Mouse (Mus musculus) CH12.LX (cell line): Measurements from ENCODE around the gene Rnf26. TPM values are rescaled to one million over a fixed set of nuclear protein-coding genes. Genes with fewer than 3 reads are reported as not detected.

Source experiments
- DNase-seq: peaks from one replicate; pipeline ENCODE4 v3.0.0-alpha.2; 2013; ENCODE audit errors: extremely low read depth
- H3K27ac ChIP-seq: 2 replicates; pipeline ENCODE4 v1.5.1; 2012; ENCODE audit warnings: low read depth, mild to moderate bottlenecking, control low read depth, moderate library complexity; ENCODE audit not compliant: insufficient read depth
- H3K27me3 ChIP-seq: replicated peaks from 2 replicates; pipeline ENCODE3; 2012; ENCODE audit warnings: inconsistent platforms
- H3K36me3 ChIP-seq, 2 experiments: replicated peaks in 1 of 2; 2 replicates each; pipeline versions ENCODE3 to v1.6.1; 2012; ENCODE audit warnings: inconsistent platforms in 1 of 2, low read length in 1 of 2, mild to moderate bottlenecking in 1 of 2, mixed read lengths in 1 of 2, moderate library complexity in 1 of 2; ENCODE audit not compliant: control insufficient read depth in 1 of 2, insufficient read depth in 1 of 2
- H3K4me1 ChIP-seq, 2 experiments: 2 replicates each; pipeline ENCODE4 v1.6.1; 2012; ENCODE audit warnings: inconsistent platforms in 1 of 2, moderate library complexity in 1 of 2; ENCODE audit not compliant: insufficient read depth in 2 of 2, control insufficient read depth in 1 of 2
- H3K4me2 ChIP-seq: 2 replicates; pipeline ENCODE4 v1.6.1; 2012; ENCODE audit warnings: low read depth, mild to moderate bottlenecking, control low read depth; ENCODE audit not compliant: poor library complexity, insufficient read depth, severe bottlenecking
- H3K4me3 ChIP-seq, 3 experiments: fragments of 150-350 bp in 1 of 3; sonication (generic) in 1 of 3; replicated peaks in 1 of 3; 2 replicates each; pipeline versions ENCODE3 to v1.5.1; 2011 to 2012; ENCODE audit warnings: low read depth in 2 of 3, low read length in 2 of 3, mild to moderate bottlenecking in 2 of 3, moderate library complexity in 2 of 3, control low read depth in 1 of 3, improper control_type of control experiment in 1 of 3, inconsistent platforms in 1 of 3, mixed read lengths in 1 of 3; ENCODE audit not compliant: poor library complexity in 1 of 3
- H3K79me2 ChIP-seq: replicated peaks from 2 replicates; pipeline ENCODE4 v1.6.1; 2012; ENCODE audit warnings: mild to moderate bottlenecking, moderate library complexity; ENCODE audit not compliant: control insufficient read depth, poor library complexity, insufficient read depth, severe bottlenecking; ENCODE audit errors: extremely low read depth
- H3K9ac ChIP-seq: 2 replicates; pipeline ENCODE4 v1.6.1; 2012; ENCODE audit warnings: low read depth, mild to moderate bottlenecking, control low read depth, moderate library complexity; ENCODE audit not compliant: insufficient read depth
- H3K9me3 ChIP-seq: replicated peaks from 2 replicates; pipeline ENCODE3; 2012; ENCODE audit warnings: low read length, inconsistent platforms, mixed read lengths
- BHLHE40 ChIP-seq: IDR thresholded peaks from 2 replicates; pipeline ENCODE4 v1.6.1; 2011; ENCODE audit warnings: mild to moderate bottlenecking, low read depth, low read length, improper control_type of control experiment
- CHD1 ChIP-seq: IDR thresholded peaks from 2 replicates; pipeline ENCODE4 v1.6.1; 2012; ENCODE audit warnings: low read depth, low read length, improper control_type of control experiment, inconsistent platforms
- CHD2 ChIP-seq: IDR thresholded peaks from 2 replicates; pipeline ENCODE4 v1.6.1; 2011; ENCODE audit warnings: low read length, improper control_type of control experiment
- CTCF ChIP-seq, 2 experiments: IDR thresholded peaks in 1 of 2; conservative IDR thresholded peaks in 1 of 2; 2 replicates each; pipeline ENCODE4 v1.5.1; 2011 to 2012; ENCODE audit warnings: low read depth in 2 of 2, low read length in 2 of 2, improper control_type of control experiment in 1 of 2, inconsistent platforms in 1 of 2, mild to moderate bottlenecking in 1 of 2, moderate library complexity in 1 of 2
- E2F4 ChIP-seq: IDR thresholded peaks from 2 replicates; pipeline ENCODE4 v1.6.1; 2011; ENCODE audit warnings: low read depth, low read length, improper control_type of control experiment; ENCODE audit not compliant: insufficient replicate concordance
- ELF1 ChIP-seq: IDR thresholded peaks from 2 replicates; pipeline ENCODE4 v1.6.1; 2014; ENCODE audit warnings: low read depth, mild to moderate bottlenecking, inconsistent platforms, low read length, improper control_type of control experiment
- EP300 ChIP-seq: IDR thresholded peaks from 2 replicates; pipeline ENCODE4 v1.6.1; 2011; ENCODE audit warnings: low read length, improper control_type of control experiment
- IRF4 ChIP-seq: IDR thresholded peaks from 2 replicates; pipeline ENCODE4 v1.6.1; 2014; ENCODE audit warnings: low read depth, mild to moderate bottlenecking, inconsistent platforms, low read length, improper control_type of control experiment
- JUN ChIP-seq: IDR thresholded peaks from 2 replicates; pipeline ENCODE4 v1.6.1; 2011; ENCODE audit warnings: low read depth, mild to moderate bottlenecking, low read length, improper control_type of control experiment, moderate library complexity; ENCODE audit not compliant: insufficient read depth
- JUND ChIP-seq: conservative IDR thresholded peaks from 2 replicates; pipeline ENCODE4 v1.6.1; 2011; ENCODE audit warnings: low read depth, low read length, improper control_type of control experiment
- MAFK ChIP-seq: IDR thresholded peaks from 2 replicates; pipeline ENCODE4 v1.6.1; 2011; ENCODE audit warnings: low read length, improper control_type of control experiment; ENCODE audit not compliant: insufficient replicate concordance
- MAX ChIP-seq: IDR thresholded peaks from 2 replicates; pipeline ENCODE4 v1.6.1; 2011; ENCODE audit warnings: low read length, improper control_type of control experiment
- MEF2A ChIP-seq: IDR thresholded peaks from 2 replicates; pipeline ENCODE4 v1.6.1; 2014; ENCODE audit warnings: low read depth, mild to moderate bottlenecking, inconsistent platforms, low read length, improper control_type of control experiment, borderline replicate concordance
- MXI1 ChIP-seq: IDR thresholded peaks from 2 replicates; pipeline ENCODE4 v1.6.1; 2011; ENCODE audit warnings: mild to moderate bottlenecking, low read depth, low read length, improper control_type of control experiment
- MYC ChIP-seq: IDR thresholded peaks from 2 replicates; pipeline ENCODE4 v1.6.1; 2011; ENCODE audit warnings: low read depth, mild to moderate bottlenecking, improper control_type of control experiment, low read length
- NELFE ChIP-seq: IDR thresholded peaks from 2 replicates; pipeline ENCODE4 v1.6.1; 2011; ENCODE audit warnings: low read depth, low read length, improper control_type of control experiment
- NRF1 ChIP-seq: IDR thresholded peaks from 2 replicates; pipeline ENCODE4 v1.6.1; 2014; ENCODE audit warnings: low read depth, mild to moderate bottlenecking, inconsistent platforms, low read length, improper control_type of control experiment, moderate library complexity
- POLR2A ChIP-seq: IDR thresholded peaks from 2 replicates; pipeline ENCODE4 v1.6.1; 2011; ENCODE audit warnings: low read depth, mild to moderate bottlenecking, improper control_type of control experiment, low read length
- POLR2AphosphoS2 ChIP-seq: IDR thresholded peaks from 2 replicates; pipeline ENCODE4 v1.6.1; 2011; ENCODE audit warnings: low read depth, low read length, improper control_type of control experiment
- RCOR1 ChIP-seq: conservative IDR thresholded peaks from 2 replicates; pipeline ENCODE4 v1.6.1; 2012; ENCODE audit warnings: low read depth, mild to moderate bottlenecking, inconsistent platforms, low read length, improper control_type of control experiment
- SMC3 ChIP-seq: IDR thresholded peaks from 2 replicates; pipeline ENCODE4 v1.6.1; 2011; ENCODE audit warnings: low read depth, low read length, improper control_type of control experiment
- TBP ChIP-seq: conservative IDR thresholded peaks from 2 replicates; pipeline ENCODE4 v1.6.1; 2011; ENCODE audit warnings: low read depth, low read length, improper control_type of control experiment
- TCF12 ChIP-seq: IDR thresholded peaks from 2 replicates; pipeline ENCODE4 v1.6.1; 2014; ENCODE audit warnings: low read depth, mild to moderate bottlenecking, inconsistent platforms, low read length, improper control_type of control experiment
- UBTF ChIP-seq: IDR thresholded peaks from 2 replicates; pipeline ENCODE4 v1.6.1; 2012; ENCODE audit warnings: low read depth, mild to moderate bottlenecking, inconsistent platforms, low read length, improper control_type of control experiment, moderate library complexity
- USF1 ChIP-seq: IDR thresholded peaks from 2 replicates; pipeline ENCODE4 v1.6.1; 2014; ENCODE audit warnings: low read depth, mild to moderate bottlenecking, inconsistent platforms, low read length, improper control_type of control experiment
- ZKSCAN1 ChIP-seq: IDR thresholded peaks from 2 replicates; pipeline ENCODE4 v1.6.1; 2012; ENCODE audit warnings: low read depth, inconsistent platforms, low read length, improper control_type of control experiment, borderline replicate concordance
- dilution Hi-C: fragments of 300-500 bp; cut with MboI; formaldehyde crosslinking; loops from 2 replicates; pipeline ENCODE4 v1.14.3; 2020; ENCODE audit warnings: low sequenced_read_pairs; ENCODE audit not compliant: extremely low pct_unique_long_range_greater_than_20kb, extremely low pct_ligation_motif_present
- in situ Hi-C: fragments of 300-500 bp; cut with MboI; formaldehyde crosslinking; loops from 3 replicates; pipeline ENCODE4 v1.14.3; 2019; ENCODE audit warnings: low sequenced_read_pairs, low pct_ligation_motif_present, low pct_unique_long_range_greater_than_20kb, mixed read lengths
- polyA plus RNA-seq: library from polyadenylated mRNA; unstranded; fragments of >175 nt; gene quantifications from 2 replicates; pipeline ENCODE4 v1.2.1, GENCODE M21; 2012; ENCODE audit warnings: low read depth; ENCODE audit not compliant: insufficient read length
- total RNA-seq, 2 experiments: library from RNA; depleted of rRNA; stranded (reverse); fragments of 300-350 nt in 1 of 2; fragments of >200 nt in 1 of 2; gene quantifications; 2 replicates each; pipeline ENCODE4 v1.2.3; 2012 to 2014

Rnf26 gene
- total and polyA plus RNA-seq, 3 experiments: 11.7 to 40.0 (median 15.3) TPM

DNA sequence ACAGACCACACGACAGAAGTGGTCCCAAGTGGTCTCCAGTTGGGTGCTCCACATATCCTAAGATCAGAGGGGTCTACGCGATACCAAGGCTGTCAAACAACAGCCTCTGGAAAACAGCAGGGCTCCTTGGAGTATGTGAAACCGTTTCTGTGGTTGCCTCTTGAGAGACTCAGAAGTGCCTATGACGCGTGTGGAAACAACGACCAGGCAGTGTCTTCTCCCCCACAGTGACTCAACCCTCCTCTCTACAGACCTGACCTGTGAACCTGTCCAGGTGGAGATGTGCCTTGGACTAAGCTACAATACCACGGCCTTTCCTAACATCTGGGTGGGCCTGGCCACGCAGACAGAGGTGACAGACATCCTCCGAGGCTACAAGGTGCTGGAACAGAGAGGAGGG is 7.5 kb downstream of the Rnf26 start:
- H3K79me2 ChIP-seq: peaks cover 36% of the 10 kb centered on the region
- no peak for TF ChIP-seq JUN
- TF ChIP-seq EP300: no peak
- no peak for TF ChIP-seq MEF2A
- no peak for TF ChIP-seq MXI1
- no peak for TF ChIP-seq RCOR1
- TF ChIP-seq BHLHE40: no peak
- TF ChIP-seq CHD2: no peak
- no peak for TF ChIP-seq MYC
- no peak for TF ChIP-seq ELF1
- TF ChIP-seq TBP: no peak
- TF ChIP-seq ZKSCAN1: no peak
- no peak for TF ChIP-seq CHD1
- TF ChIP-seq IRF4: no peak
- no peak for TF ChIP-seq CTCF (conservative IDR thresholded peaks at IDR 0.05 in 1 of 2, IDR thresholded peaks at IDR 0.05 in 1 of 2; ENCODE audit: low read depth in 2 of 2, low read length in 2 of 2)
- TF ChIP-seq TCF12: no peak
- no peak for TF ChIP-seq USF1
- TF ChIP-seq MAFK: no peak
- no peak for TF ChIP-seq NELFE
- TF ChIP-seq UBTF: no peak
- TF ChIP-seq E2F4: no peak
- TF ChIP-seq, all 38 proteins: peak for 0
- no peak overlapping the region for H3K9ac ChIP-seq
- peaks cover 8 to 52% of the 10 kb centered on the region in 2 experiments for H3K4me1 ChIP-seq
- no peak overlapping the region for H3K27ac ChIP-seq
- dilution Hi-C loops (no loop called here), in situ Hi-C loops (no loop called here)
- no peak for DNase-seq
- no peak overlapping the region for H3K4me3 ChIP-seq
- no peak overlapping the region for H3K4me2 ChIP-seq
- H3K27me3 ChIP-seq: no peaks in the 10 kb centered on the region
- H3K36me3 ChIP-seq: peaks cover 36 to 91% of the 10 kb centered on the region in 2 experiments
- H3K9me3 ChIP-seq: no peaks in the 10 kb centered on the region

DNA sequence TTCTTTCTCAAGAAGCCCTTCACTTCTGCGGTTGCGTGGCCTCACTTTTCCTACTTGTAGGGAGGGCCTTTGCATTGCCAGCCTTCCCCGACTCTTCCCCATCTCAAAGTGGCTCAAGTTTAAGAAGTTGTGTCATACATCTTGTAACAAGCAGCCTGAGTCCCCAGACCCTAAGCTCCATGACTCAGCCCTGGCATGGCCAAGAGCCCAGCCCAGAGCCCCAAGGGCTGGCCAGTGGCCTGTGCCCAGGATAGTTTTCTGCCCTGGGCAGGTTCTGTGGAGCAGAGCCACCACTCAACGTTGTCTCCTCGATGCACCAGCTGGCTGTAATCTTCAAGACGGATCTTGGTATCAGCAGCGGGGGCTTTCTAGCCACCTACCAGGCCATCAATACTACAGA is 8.4 kb downstream of the Rnf26 start:
- H3K9me3 ChIP-seq: no peaks in the 10 kb centered on the region
- TF ChIP-seq EP300 (no peak), POLR2AphosphoS2 (no peak), MAFK (no peak), SMC3 (no peak), NRF1 (no peak), MAX (no peak), POLR2A (no peak), E2F4 (no peak), JUND (no peak), ZKSCAN1 (no peak), JUN (no peak), CHD1 (no peak), NELFE (no peak)
- TF ChIP-seq, all 38 proteins: peak for 0
- in situ Hi-C loops: no loop called here
- peaks cover 5 to 44% of the 10 kb centered on the region in 2 experiments for H3K4me1 ChIP-seq
- DNase-seq: no peak
- peaks cover 29% of the 10 kb centered on the region for H3K79me2 ChIP-seq
- H3K27ac ChIP-seq: no peak overlapping the region
- H3K9ac ChIP-seq: no peak overlapping the region
- no peak overlapping the region for H3K4me2 ChIP-seq
- dilution Hi-C loops: no loop called here
- H3K36me3 ChIP-seq: peaks cover 32 to 88% of the 10 kb centered on the region in 2 experiments
- no peak overlapping the region for H3K4me3 ChIP-seq
- H3K27me3 ChIP-seq: no peaks in the 10 kb centered on the region
